Mouse (Mus musculus) left cerebral cortex, adult 9 months (tissue): ENCODE measurements at regions not wholly inside any gene's neighbourhood (a gene's known extent, or its start where the extent isn't known, plus 50 kb on each side); places are given as distances from the start of the nearest gene placed in this dataset.

Source experiments
- DNase-seq, 2 experiments: peaks; one replicate each; pipeline ENCODE4 v3.0.0; 2022; ENCODE audit warnings: low spot score in 2 of 2

GRCm38 (mm10) chr9:120676771-120677170 lies 105.5 kb downstream of the Rpl14 start:
- DNase-seq, result no peak

GRCm38 (mm10) chr9:120677216-120677615 lies 106.0 kb downstream of the Rpl14 start:
- DNase-seq, result no peak

- DNase-seq, result no peak
Measured at GRCm38 (mm10) chr9:120679822-120680426, 108.7 kb downstream of the Rpl14 start.

GRCm38 (mm10) chr9:120681404-120681803 lies 110.2 kb downstream of the Rpl14 start:
- no peak for DNase-seq

GRCm38 (mm10) chr9:120685961-120686360 lies 114.7 kb downstream of the Rpl14 start:
- no peak for DNase-seq

GRCm38 (mm10) chr9:120689025-120689424 lies 117.8 kb downstream of the Rpl14 start:
- DNase-seq, result no peak

GRCm38 (mm10) chr9:120690510-120690909 lies 119.3 kb downstream of the Rpl14 start:
- DNase-seq, result no peak

- peak in 1 of 2 experiments; percentile 66 for DNase-seq
Measured at GRCm38 (mm10) chr9:120690961-120691941, 120.0 kb downstream of the Rpl14 start.

- DNase-seq, result no peak
Measured at GRCm38 (mm10) chr9:120691971-120692401, 120.7 kb downstream of the Rpl14 start.

- no peak for DNase-seq
Measured at GRCm38 (mm10) chr9:120694457-120694856, 123.2 kb downstream of the Rpl14 start.

GRCm38 (mm10) chr9:120695966-120696365 lies 124.7 kb downstream of the Rpl14 start:
- DNase-seq, result no peak

GRCm38 (mm10) chr9:120697749-120698148 lies 126.5 kb downstream of the Rpl14 start:
- peak in 1 of 2 experiments; percentile 30 for DNase-seq

- no peak for DNase-seq
Measured at GRCm38 (mm10) chr9:120699781-120700180, 128.5 kb downstream of the Rpl14 start.

GRCm38 (mm10) chr9:120702836-120703235 lies 131.6 kb downstream of the Rpl14 start:
- peak in 1 of 2 experiments; percentile 63 for DNase-seq

- DNase-seq, result no peak
Measured at GRCm38 (mm10) chr9:120703291-120703930, 132.2 kb downstream of the Rpl14 start.

- DNase-seq, result no peak
Measured at GRCm38 (mm10) chr9:120706562-120707198, 135.4 kb downstream of the Rpl14 start.

- DNase-seq, result no peak
Measured at GRCm38 (mm10) chr9:120708507-120708906, 137.3 kb downstream of the Rpl14 start.

GRCm38 (mm10) chr9:120709146-120709655 lies 138.0 kb downstream of the Rpl14 start:
- DNase-seq, result no peak

- no peak for DNase-seq
Measured at GRCm38 (mm10) chr9:120712987-120713386, 141.7 kb downstream of the Rpl14 start.

- DNase-seq, result peak in 1 of 2 experiments; percentile 64
Measured at GRCm38 (mm10) chr9:120715665-120716121, 144.4 kb downstream of the Rpl14 start.

GRCm38 (mm10) chr9:120718812-120719211 lies 147.6 kb downstream of the Rpl14 start:
- DNase-seq, result no peak
